Mouse (Mus musculus) forebrain, embryonic 11.5 days (tissue): ENCODE measurements at regions not wholly inside any gene's neighbourhood (a gene's known extent, or its start where the extent isn't known, plus 50 kb on each side); places are given as distances from the start of the nearest gene placed in this dataset.
"Not testable (repeated sequence)": the region's sequence is repeated elsewhere in the genome, so short reads cannot be mapped to it uniquely, and the experiment has no call there.

ENCODE experiments used
- ATAC-seq: fragments of 200-750 bp; cut with Nextera tagmentation; replicated peaks from 2 replicates; pipeline ENCODE4 v1.8.0; 2017; ENCODE audit warnings: moderate TSS enrichment; ENCODE audit not compliant: low FRiP score
- DNase-seq: peaks from one replicate; pipeline ENCODE4 v3.0.0-alpha.2; 2017; ENCODE audit warnings: low spot score
- H3K27ac ChIP-seq: fragments of 300-500 bp; sonication (generic); 2 replicates; pipeline ENCODE4 v1.5.1; 2014; ENCODE audit warnings: low read depth, low read length
- H3K27me3 ChIP-seq: fragments of 300-500 bp; sonication (generic); 2 replicates; pipeline ENCODE4 v1.6.1; 2014; ENCODE audit warnings: mild to moderate bottlenecking, low read length, mixed read lengths; ENCODE audit not compliant: control insufficient read depth, insufficient read depth
- H3K36me3 ChIP-seq: fragments of 300-500 bp; sonication (generic); 2 replicates; pipeline ENCODE4 v1.6.1; 2014; ENCODE audit warnings: mild to moderate bottlenecking, low read length, moderate library complexity, mixed read lengths; ENCODE audit not compliant: control insufficient read depth, insufficient read depth
- H3K4me1 ChIP-seq: fragments of 300-500 bp; sonication (generic); replicated peaks from 2 replicates; pipeline ENCODE4 v1.6.1; 2014; ENCODE audit warnings: low read length, mixed read lengths; ENCODE audit not compliant: control insufficient read depth, insufficient read depth
- H3K4me2 ChIP-seq: fragments of 300-500 bp; sonication (generic); 2 replicates; pipeline ENCODE4 v1.6.1; 2014; ENCODE audit warnings: low read depth, mild to moderate bottlenecking, low read length, moderate library complexity, mixed read lengths; ENCODE audit not compliant: severe bottlenecking
- H3K4me3 ChIP-seq: fragments of 300-500 bp; sonication (generic); 2 replicates; pipeline ENCODE4 v1.5.1; 2014; ENCODE audit warnings: low read depth, low read length
- H3K9ac ChIP-seq: fragments of 300-500 bp; sonication (generic); 2 replicates; pipeline ENCODE4 v1.6.1; 2014; ENCODE audit warnings: low read length
- H3K9me3 ChIP-seq: fragments of 300-500 bp; sonication (generic); 2 replicates; pipeline ENCODE4 v1.6.1; 2016; ENCODE audit warnings: low read length, mixed read lengths; ENCODE audit not compliant: control insufficient read depth
- WGBS: fragments of 180-500 bp; shearing (Covaris S2); extraction: QIAGEN DNeasy Blood & Tissue Kit; methylation state at CpG from one replicate; pipeline ENCODE4 v1.1.7; 2014; 5-methylcytosine and 5-hydroxymethylcytosine counted together

DNA sequence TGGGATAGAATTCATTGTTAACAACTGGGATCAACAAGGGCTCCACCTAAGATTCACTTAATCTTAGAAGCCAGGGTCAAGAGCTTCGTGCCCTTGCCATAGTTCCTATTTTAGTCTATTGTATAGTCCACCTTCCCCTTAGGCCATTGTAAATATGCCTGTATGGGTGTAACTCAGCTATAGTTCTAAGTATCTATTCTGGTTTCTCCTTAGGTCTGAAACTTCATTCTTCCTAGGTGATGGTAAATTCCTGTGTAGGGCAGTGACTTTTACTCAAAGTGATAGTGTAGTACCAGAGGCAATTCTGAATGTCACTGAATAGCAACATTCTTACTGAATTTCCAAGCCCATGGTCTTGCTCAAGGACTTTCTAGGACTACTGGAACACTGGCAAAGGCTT is 989.4 kb downstream of the Ankrd7 start:
- H3K9ac ChIP-seq, H3K36me3 ChIP-seq, ATAC-seq, H3K4me2 ChIP-seq, H3K4me1 ChIP-seq, H3K27me3 ChIP-seq, H3K27ac ChIP-seq, H3K4me3 ChIP-seq, DNase-seq, H3K9me3 ChIP-seq: not testable (repeated sequence)
- 83% methylated on average over 1 of the region's 1 CpGs for WGBS

DNA sequence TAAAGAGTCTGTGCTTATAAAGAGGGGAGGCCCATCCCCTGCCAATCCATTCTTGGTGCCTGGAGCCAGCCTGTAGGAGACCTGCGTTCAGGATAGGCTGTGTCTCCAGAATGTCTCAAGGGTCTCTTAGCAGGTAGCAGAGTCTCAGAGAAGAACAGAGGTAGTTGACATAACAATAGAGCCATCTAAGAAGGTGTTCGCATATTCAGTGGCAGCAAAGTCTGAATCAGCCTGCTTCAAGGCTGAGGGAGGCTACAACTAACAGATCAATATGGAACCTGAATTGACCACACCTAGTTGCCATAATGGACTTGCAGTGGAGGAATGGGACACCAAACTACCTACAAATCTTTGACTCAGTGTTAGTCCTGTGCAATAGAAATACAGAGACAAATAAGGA is 998.0 kb downstream of the Ankrd7 start:
- no peaks in the 10 kb centered on the region for H3K9me3 ChIP-seq
- ATAC-seq (no peak), DNase-seq (no peak)
- H3K4me2 ChIP-seq, result no peak overlapping the region
- H3K4me3 ChIP-seq, result no peak overlapping the region
- H3K27ac ChIP-seq, result no peak overlapping the region
- no peak overlapping the region for H3K9ac ChIP-seq
- no peaks in the 10 kb centered on the region for H3K4me1 ChIP-seq
- H3K27me3 ChIP-seq, result no peaks in the 10 kb centered on the region
- 90% methylated on average over 2 of the region's 2 CpGs for WGBS
- H3K36me3 ChIP-seq, result no peaks in the 10 kb centered on the region

DNA sequence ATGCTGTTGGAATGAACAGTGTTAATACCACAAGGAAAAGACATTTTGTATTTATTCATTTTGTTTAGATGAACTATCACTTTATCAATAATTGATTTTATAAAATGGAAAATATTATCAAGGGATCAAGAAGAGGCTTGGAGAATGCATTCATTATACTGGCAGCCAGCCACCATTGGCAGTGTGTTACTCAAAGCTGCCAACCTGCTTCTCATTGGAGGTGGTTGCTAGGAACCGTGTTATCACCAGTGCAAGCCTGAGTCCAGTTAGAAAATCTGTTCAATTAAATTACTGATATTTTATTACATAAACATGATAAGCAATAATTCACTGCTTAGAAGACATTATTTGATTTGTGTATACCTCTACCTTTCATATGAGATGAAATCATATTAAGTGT is 1003.6 kb downstream of the Ankrd7 start:
- no peak overlapping the region for H3K4me3 ChIP-seq
- 88% methylated on average over 1 of the region's 1 CpGs for whole genome bisulfite sequencing
- no peaks in the 10 kb centered on the region for H3K36me3 ChIP-seq
- no peaks in the 10 kb centered on the region for H3K4me1 ChIP-seq
- no peak for DNase-seq
- H3K4me2 ChIP-seq, result no peak overlapping the region
- no peaks in the 10 kb centered on the region for H3K27me3 ChIP-seq
- no peak overlapping the region for H3K27ac ChIP-seq
- no peak overlapping the region for H3K9ac ChIP-seq
- no peaks in the 10 kb centered on the region for H3K9me3 ChIP-seq
- ATAC-seq, result no peak

DNA sequence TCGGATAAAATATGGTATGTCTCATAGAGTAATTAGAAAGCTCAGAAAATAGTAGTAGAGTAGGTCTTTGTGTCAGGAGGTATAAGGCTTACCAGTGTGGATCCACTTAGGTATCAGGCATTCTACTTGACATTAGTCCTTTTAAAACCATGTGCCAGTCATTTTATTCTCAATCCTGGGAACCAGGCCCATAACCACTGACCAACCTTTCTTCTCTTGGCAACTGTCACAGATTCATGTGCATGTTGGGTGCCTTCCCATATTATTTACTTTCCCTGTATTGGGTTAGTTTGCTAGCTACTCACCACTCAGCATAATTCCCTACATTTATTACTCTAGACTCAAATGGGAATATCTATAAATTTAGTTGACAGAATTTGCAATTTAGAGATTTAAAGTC is 1045.1 kb downstream of the Ankrd7 start:
- Histone ChIP-seq H3K27ac (no peak overlapping the region), H3K9ac (no peak overlapping the region), H3K4me2 (no peak overlapping the region), H3K27me3 (no peaks in the 10 kb centered on the region), H3K4me3 (no peak overlapping the region), H3K36me3 (no peaks in the 10 kb centered on the region), H3K9me3 (no peaks in the 10 kb centered on the region), H3K4me1 (no peaks in the 10 kb centered on the region)
- ATAC-seq, result no peak
- no peak for DNase-seq
- 78% methylated on average over 1 of the region's 1 CpGs for WGBS

DNA sequence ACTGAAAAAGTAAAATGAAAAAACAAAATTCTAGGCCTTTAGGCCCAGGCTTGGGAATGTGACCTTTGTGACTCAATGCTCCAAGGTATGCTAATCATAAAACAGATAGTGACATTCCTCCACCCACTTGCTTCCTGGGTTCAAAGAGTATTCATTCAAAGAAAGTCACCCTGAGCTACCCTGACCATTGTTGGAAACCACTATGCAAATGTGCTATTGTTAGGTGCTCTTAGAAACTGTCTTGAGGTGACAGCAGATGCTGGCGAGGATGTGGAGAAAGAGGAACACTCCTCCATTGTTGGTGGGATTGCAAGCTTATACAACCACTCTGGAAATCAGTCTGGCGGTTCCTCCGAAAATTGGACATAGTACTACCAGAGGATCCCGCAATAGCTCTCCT is 1075.7 kb downstream of the Ankrd7 start:
- not testable (repeated sequence) for DNase-seq, ATAC-seq, H3K27ac ChIP-seq, H3K36me3 ChIP-seq, H3K9ac ChIP-seq, H3K4me1 ChIP-seq, H3K9me3 ChIP-seq, H3K4me3 ChIP-seq, H3K27me3 ChIP-seq, H3K4me2 ChIP-seq
- 88% methylated on average over 4 of the region's 4 CpGs for WGBS

DNA sequence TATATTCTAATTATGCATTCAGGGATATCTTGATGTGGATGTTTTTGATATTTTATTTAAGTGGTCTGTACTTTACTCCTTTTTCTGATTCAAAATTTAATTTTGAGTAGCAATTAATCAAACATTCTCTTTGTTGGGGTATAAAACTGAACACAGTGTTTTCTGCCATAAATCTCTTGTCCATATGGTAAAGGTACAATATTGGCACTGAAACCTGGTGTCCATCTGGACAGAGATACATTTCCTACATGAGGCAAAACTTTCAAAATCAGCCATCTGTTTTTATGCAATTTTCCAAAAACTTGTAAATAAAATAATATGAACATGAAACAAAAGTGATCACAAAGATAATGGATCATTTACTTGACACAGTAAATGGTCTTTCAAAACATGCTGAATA is 1078.2 kb downstream of the Ankrd7 start:
- no peak overlapping the region for H3K4me2 ChIP-seq
- no peak overlapping the region for H3K27ac ChIP-seq
- no peaks in the 10 kb centered on the region for H3K4me1 ChIP-seq
- no peaks in the 10 kb centered on the region for H3K27me3 ChIP-seq
- no peak overlapping the region for H3K4me3 ChIP-seq
- H3K9me3 ChIP-seq, result no peaks in the 10 kb centered on the region
- DNase-seq (no peak), ATAC-seq (no peak)
- no peaks in the 10 kb centered on the region for H3K36me3 ChIP-seq
- no peak overlapping the region for H3K9ac ChIP-seq

DNA sequence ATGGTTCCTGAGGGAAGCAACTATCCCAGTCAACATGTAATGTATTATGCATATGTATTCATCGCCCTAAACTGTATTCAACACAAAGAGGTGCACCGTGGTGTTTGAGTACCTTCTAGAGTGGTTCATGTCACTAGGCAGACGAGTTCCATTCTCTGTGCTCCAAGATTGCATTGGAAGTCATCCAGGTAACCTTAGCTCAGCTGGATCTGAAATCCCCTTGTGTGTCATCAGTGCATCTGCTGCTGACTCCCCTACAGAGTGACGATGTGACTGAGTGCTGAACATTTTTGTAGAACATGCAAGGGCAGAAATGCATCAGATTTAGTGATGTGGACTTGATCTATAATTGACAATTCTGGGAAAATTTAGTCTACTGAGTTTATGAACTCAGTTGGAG is 1079.6 kb downstream of the Ankrd7 start:
- no peak for ATAC-seq
- H3K4me1 ChIP-seq, result no peaks in the 10 kb centered on the region

DNA sequence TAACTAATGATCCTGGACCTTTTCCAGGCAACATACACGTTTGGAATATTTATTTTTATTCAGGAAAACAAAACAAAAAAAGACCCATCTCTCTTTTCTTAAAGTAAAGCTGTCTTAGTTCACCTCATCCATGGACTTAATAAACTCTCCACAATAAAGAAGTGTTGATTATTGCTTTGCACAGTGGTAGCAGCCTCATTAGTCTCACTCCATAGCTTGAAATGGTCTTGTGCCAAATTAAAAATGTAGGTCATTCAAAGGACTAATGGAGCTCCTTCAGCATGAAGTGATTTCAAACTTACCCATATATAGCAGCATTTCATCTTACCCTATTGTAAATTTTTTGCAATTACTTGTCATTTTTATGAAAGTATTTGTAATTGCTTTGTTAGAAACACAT is 1109.8 kb downstream of the Ankrd7 start:
- Histone ChIP-seq H3K4me2 (no peak overlapping the region), H3K27ac (no peak overlapping the region), H3K9me3 (no peaks in the 10 kb centered on the region), H3K27me3 (no peaks in the 10 kb centered on the region), H3K36me3 (no peaks in the 10 kb centered on the region), H3K4me3 (no peak overlapping the region), H3K4me1 (no peaks in the 10 kb centered on the region), H3K9ac (no peak overlapping the region)
- DNase-seq (no peak), ATAC-seq (peak; percentile 74)
- 20% methylated on average over 1 of the region's 1 CpGs for WGBS

More for the DNA sequence above, 1079.6 kb downstream of the Ankrd7 start:
- H3K9me3 ChIP-seq, result no peaks in the 10 kb centered on the region
- WGBS, result 79% methylated on average over 4 of the region's 4 CpGs
- DNase-seq, result no peak
- no peaks in the 10 kb centered on the region for H3K27me3 ChIP-seq
- no peaks in the 10 kb centered on the region for H3K36me3 ChIP-seq
- no peak overlapping the region for H3K4me3 ChIP-seq
- H3K9ac ChIP-seq, result no peak overlapping the region
- no peak overlapping the region for H3K4me2 ChIP-seq
- H3K27ac ChIP-seq, result no peak overlapping the region

DNA sequence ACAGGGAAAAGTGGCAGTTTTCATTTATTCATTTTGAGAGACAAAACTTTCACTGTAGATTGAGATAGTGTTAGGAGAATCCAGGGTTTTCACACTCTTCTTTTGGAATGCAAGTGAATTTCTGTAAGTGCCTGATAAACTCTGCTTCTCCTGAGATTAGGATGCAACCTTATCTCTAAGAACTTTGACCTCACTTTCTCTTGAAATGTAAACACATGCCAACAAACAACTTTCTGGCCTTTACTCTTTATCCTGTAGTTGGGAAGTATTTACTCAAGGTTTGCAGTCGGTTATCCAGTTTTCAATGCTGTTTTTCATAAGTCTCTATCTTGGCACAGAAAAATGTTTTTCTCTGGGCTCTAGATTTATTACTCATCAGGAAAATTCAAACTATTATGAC is 1125.7 kb downstream of the Ankrd7 start:
- H3K9me3 ChIP-seq, result no peaks in the 10 kb centered on the region
- no peak overlapping the region for H3K4me3 ChIP-seq
- no peak overlapping the region for H3K9ac ChIP-seq
- no peak overlapping the region for H3K27ac ChIP-seq
- H3K27me3 ChIP-seq, result no peaks in the 10 kb centered on the region
- H3K36me3 ChIP-seq, result no peaks in the 10 kb centered on the region
- ATAC-seq, result no peak
- H3K4me1 ChIP-seq, result no peaks in the 10 kb centered on the region
- no peak overlapping the region for H3K4me2 ChIP-seq
- DNase-seq, result no peak
- 74% methylated on average over 1 of the region's 1 CpGs for WGBS
